Mouse (Mus musculus) MEL (cell line): ENCODE measurements at regions not wholly inside any gene's neighbourhood (a gene's known extent, or its start where the extent isn't known, plus 50 kb on each side); places are given as distances from the start of the nearest gene placed in this dataset.
A peak's percentile ranks its signal among the peaks of the same experiment; 100 is the strongest.
"Not testable (repeated sequence)": the region's sequence is repeated elsewhere in the genome, so short reads cannot be mapped to it uniquely, and the experiment has no call there.

ENCODE experiments used
- DNase-seq: peaks from one replicate; pipeline ENCODE4 v3.0.0; 2011; ENCODE audit warnings: low read depth, low spot score
- H3K27ac ChIP-seq: 2 replicates; pipeline ENCODE4 v1.5.1; 2012; ENCODE audit warnings: low read depth, mild to moderate bottlenecking, control low read depth, low read length, moderate library complexity; ENCODE audit not compliant: control insufficient read depth
- H3K27me3 ChIP-seq, 2 experiments: fragments of 150-350 bp in 1 of 2; sonication (generic) in 1 of 2; 2 replicates each; pipeline ENCODE4 v1.6.1; 2012; ENCODE audit warnings: low read length in 2 of 2, mild to moderate bottlenecking in 2 of 2, improper control_type of control experiment in 1 of 2, moderate library complexity in 1 of 2; ENCODE audit not compliant: insufficient read depth in 2 of 2, control insufficient read depth in 1 of 2
- H3K36me3 ChIP-seq, 2 experiments: 2 replicates each; pipeline ENCODE4 v1.6.1; 2012 to 2014; ENCODE audit warnings: low read length in 2 of 2, improper control_type of control experiment in 1 of 2, inconsistent platforms in 1 of 2, mild to moderate bottlenecking in 1 of 2; ENCODE audit not compliant: insufficient read depth in 2 of 2, control insufficient read depth in 1 of 2
- H3K4me1 ChIP-seq, 2 experiments: fragments of 150-350 bp in 1 of 2; sonication (generic) in 1 of 2; 2 replicates each; pipeline ENCODE4 v1.6.1; 2012; ENCODE audit warnings: low read length in 2 of 2, improper control_type of control experiment in 1 of 2, mild to moderate bottlenecking in 1 of 2; ENCODE audit not compliant: insufficient read depth in 2 of 2, control insufficient read depth in 1 of 2
- H3K4me3 ChIP-seq, 2 experiments: fragments of 150-350 bp in 1 of 2; sonication (generic) in 1 of 2; 2 replicates each; pipeline ENCODE4 v1.5.1; 2012; ENCODE audit warnings: low read depth in 2 of 2, low read length in 2 of 2, mild to moderate bottlenecking in 2 of 2, moderate library complexity in 2 of 2, control low read depth in 1 of 2, improper control_type of control experiment in 1 of 2; ENCODE audit not compliant: control insufficient read depth in 1 of 2, insufficient read depth in 1 of 2
- H3K79me2 ChIP-seq: 2 replicates; pipeline ENCODE4 v1.6.1; 2012; ENCODE audit warnings: mild to moderate bottlenecking, low read length, moderate library complexity; ENCODE audit not compliant: control insufficient read depth, poor library complexity, insufficient read depth
- H3K9ac ChIP-seq: 2 replicates; pipeline ENCODE4 v1.6.1; 2012; ENCODE audit warnings: low read depth, mild to moderate bottlenecking, control low read depth, low read length, moderate library complexity; ENCODE audit not compliant: control insufficient read depth, poor library complexity, severe bottlenecking
- H3K9me3 ChIP-seq: fragments of 150-350 bp; sonication (generic); replicated peaks from 2 replicates; pipeline ENCODE4 v1.6.1; 2012; ENCODE audit warnings: mild to moderate bottlenecking, low read length, improper control_type of control experiment, moderate library complexity; ENCODE audit not compliant: insufficient read depth
- CTCF ChIP-seq, 3 experiments: IDR thresholded peaks in 2 of 3; conservative IDR thresholded peaks in 1 of 3; 2 replicates each; pipeline ENCODE4 v1.5.1; 2011 to 2012; ENCODE audit warnings: low read length in 3 of 3, low read depth in 2 of 3, mild to moderate bottlenecking in 2 of 3, improper control_type of control experiment in 1 of 3, inconsistent platforms in 1 of 3, mixed read lengths in 1 of 3, moderate library complexity in 1 of 3; ENCODE audit not compliant: control insufficient read depth in 1 of 3, insufficient read depth in 1 of 3, poor library complexity in 1 of 3, severe bottlenecking in 1 of 3
- MAZ ChIP-seq: IDR thresholded peaks from 2 replicates; pipeline ENCODE4 v1.6.1; 2012; ENCODE audit warnings: low read depth, mild to moderate bottlenecking, inconsistent platforms, low read length, improper control_type of control experiment
- RAD21 ChIP-seq: IDR thresholded peaks from 2 replicates; pipeline ENCODE4 v1.6.1; 2011; ENCODE audit warnings: mild to moderate bottlenecking, low read depth, low read length, improper control_type of control experiment
- SMC3 ChIP-seq: IDR thresholded peaks from 2 replicates; pipeline ENCODE4 v1.6.1; 2011; ENCODE audit warnings: low read depth, low read length, improper control_type of control experiment
- ZC3H11A ChIP-seq: IDR thresholded peaks from 2 replicates; pipeline ENCODE4 v1.6.1; 2012; ENCODE audit warnings: low read depth, mild to moderate bottlenecking, inconsistent platforms, low read length, improper control_type of control experiment

DNA sequence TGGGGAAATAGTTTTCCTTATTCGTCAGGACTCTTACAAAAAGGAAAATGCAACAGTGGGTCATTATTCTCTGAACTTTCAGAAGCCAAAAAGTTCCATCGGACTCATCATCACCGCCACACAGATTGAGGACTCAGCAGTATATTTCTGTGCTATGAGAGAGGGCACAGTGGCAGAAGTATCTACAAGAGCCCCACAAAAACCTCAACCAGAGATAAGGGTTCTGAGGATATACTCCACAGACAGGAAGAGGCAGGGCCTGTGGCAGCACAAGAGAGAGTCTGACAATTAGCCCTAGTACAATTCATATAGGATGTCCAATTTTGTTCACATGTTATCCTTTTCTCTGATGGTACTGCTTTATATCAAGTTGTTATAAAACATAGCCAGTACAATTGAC is 855.9 kb upstream of the Olfr1507 start:
- not testable (repeated sequence) for H3K4me1 ChIP-seq, H3K4me3 ChIP-seq, H3K79me2 ChIP-seq, H3K36me3 ChIP-seq, H3K9ac ChIP-seq, H3K27me3 ChIP-seq, H3K9me3 ChIP-seq, H3K27ac ChIP-seq, DNase-seq

DNA sequence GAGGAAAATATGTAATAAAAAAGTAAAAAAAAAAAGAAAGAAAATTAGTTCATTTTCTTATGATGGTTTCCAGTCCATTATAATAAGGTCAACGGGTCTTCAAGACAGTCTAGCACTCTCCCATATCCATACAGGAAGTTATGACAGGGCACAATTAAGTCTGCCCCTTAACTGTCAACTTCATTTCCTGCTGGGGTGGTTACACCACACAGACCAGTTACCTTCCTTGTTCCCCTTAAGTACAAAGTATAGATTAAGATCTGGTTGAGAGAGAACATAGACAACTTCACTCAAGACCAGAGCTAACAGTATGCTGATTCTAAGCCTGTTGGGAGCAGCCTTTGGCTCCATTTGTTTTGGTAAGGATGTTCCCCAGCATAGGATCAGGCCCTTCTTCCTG is 855.2 kb upstream of the Olfr1507 start:
- not testable (repeated sequence) for H3K4me1 ChIP-seq, H3K4me3 ChIP-seq, H3K9ac ChIP-seq, H3K9me3 ChIP-seq, H3K36me3 ChIP-seq, H3K27me3 ChIP-seq, H3K79me2 ChIP-seq, DNase-seq, H3K27ac ChIP-seq

DNA sequence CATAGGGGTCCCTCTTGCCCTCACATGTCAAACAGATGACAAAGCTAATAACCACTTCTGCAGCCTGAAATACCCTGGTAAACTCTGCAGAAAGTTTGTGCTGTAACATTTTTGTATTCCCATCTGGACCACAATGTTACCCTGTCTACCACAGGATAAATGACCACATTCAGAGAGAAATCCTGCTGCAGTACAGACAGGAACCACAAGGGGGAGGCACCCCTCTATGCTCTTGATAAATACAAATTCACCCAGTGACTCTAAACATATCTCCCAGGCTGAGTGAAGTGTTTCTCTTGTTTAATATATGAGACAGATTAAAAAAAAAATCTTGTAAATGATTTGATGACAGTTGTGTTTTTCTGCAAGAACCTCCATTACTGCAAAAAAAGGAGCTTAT is 853.6 kb upstream of the Olfr1507 start:
- H3K27ac ChIP-seq, H3K79me2 ChIP-seq, H3K4me1 ChIP-seq, H3K9me3 ChIP-seq, H3K9ac ChIP-seq, H3K36me3 ChIP-seq, H3K27me3 ChIP-seq, DNase-seq, H3K4me3 ChIP-seq: not testable (repeated sequence)

DNA sequence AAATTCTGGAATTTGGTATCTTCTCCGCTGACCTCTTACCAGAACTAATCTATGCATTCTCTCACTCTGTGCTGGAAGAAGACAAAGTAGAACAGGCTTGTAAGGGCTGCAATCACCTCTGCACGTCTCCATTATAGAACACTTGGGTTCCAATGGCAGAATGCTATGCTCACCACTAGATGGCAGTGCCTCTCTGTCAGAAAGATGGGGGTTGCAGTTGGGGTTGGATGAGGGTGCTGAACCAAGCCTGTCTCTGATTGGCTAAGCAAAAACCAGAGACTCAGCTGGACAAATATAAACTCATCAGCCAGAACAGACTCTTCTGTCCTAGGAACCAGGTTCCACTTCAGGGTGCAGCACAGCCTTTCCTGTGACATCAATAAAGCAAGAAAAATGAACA is 850.0 kb upstream of the Olfr1507 start:
- not testable (repeated sequence) for H3K36me3 ChIP-seq

DNA sequence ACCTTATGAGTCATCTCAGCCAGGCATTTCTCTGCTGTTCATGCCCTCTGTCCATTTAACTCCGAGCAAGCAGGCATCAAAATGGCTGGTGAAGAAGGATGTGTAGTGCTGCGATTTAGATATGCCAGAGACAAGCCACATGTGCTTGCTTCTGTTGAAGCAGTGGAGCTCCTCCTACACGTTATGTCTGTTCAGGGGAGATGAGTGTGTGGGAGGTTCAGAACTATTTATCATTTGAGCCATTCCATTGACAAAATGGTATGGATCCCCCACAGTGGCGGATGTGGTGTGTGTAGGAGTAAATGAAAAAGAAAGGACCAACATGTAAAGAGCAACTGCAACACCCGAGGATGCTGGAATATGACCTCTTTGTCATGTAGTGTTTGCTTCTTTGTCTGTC is 848.3 kb upstream of the Olfr1507 start:
- H3K27ac ChIP-seq, H3K9me3 ChIP-seq, H3K9ac ChIP-seq, DNase-seq, H3K79me2 ChIP-seq, H3K36me3 ChIP-seq, H3K27me3 ChIP-seq, H3K4me1 ChIP-seq, H3K4me3 ChIP-seq: not testable (repeated sequence)

More for the DNA sequence above, 850.0 kb upstream of the Olfr1507 start:
- not testable (repeated sequence) for H3K79me2 ChIP-seq, H3K9ac ChIP-seq, H3K27me3 ChIP-seq, H3K27ac ChIP-seq, H3K4me3 ChIP-seq, H3K4me1 ChIP-seq, H3K9me3 ChIP-seq
- TF ChIP-seq RAD21, result peak; percentile 54
- 0 out of 2 replicates have a peak, but pooled peaks have one; percentile 21 for TF ChIP-seq MAZ
- peak; percentile 33; the same call in 1 of the 2 replicates for TF ChIP-seq ZC3H11A
- TF ChIP-seq SMC3, result peak; percentile 56
- peak; percentile 38 to 51 (median 49) for TF ChIP-seq CTCF (IDR thresholded peaks at IDR 0.05 in 2 of 3, conservative IDR thresholded peaks at IDR 0.05 in 1 of 3; ENCODE audit: control insufficient read depth in 1 of 3, insufficient read depth in 1 of 3, low read depth in 2 of 3, low read length in 3 of 3, poor library complexity in 1 of 3, severe bottlenecking in 1 of 3)
- DNase-seq, result peak; percentile 87

DNA sequence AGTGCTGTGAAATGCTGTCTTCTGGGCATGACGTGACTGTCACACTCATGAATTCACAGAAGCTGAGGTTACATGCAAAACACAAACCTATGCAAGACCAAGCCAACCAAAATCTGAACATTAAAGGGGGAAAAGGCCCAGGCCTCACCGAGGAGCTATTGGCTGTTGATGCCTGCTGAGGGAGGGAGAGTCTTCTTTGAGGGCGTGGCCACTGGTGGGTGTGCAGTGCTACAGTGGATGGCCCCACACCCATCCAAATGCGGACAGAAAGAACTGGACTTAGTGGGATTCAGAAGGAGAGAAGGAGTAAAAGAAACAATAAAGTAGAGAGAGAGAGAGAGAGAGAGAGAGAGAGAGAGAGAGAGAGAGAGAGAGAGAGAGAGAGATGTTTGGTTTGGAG is 843.6 kb upstream of the Olfr1507 start:
- not testable (repeated sequence) for H3K79me2 ChIP-seq, H3K4me1 ChIP-seq, DNase-seq, H3K9ac ChIP-seq, H3K36me3 ChIP-seq, H3K27ac ChIP-seq, H3K27me3 ChIP-seq, H3K4me3 ChIP-seq, H3K9me3 ChIP-seq

DNA sequence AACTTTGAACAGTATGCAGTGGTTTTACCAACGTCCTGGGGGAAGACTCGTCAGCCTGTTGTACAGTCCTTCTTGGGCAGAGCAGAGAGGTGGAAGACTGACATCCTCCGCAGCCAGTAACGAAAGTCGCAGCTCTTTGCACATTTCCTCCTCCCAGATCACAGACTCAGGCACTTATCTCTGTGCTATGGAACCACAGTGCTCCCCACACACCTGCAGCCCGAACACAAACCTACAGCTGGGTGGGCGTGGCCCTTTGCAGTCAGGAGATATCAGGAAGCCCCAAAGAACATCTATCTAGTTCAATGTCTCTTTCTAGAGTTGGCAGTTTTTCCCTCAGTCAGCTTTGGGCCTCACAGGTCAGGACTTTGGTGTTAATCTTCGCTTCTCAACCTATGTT is 841.9 kb upstream of the Olfr1507 start:
- not testable (repeated sequence) for H3K36me3 ChIP-seq, H3K4me3 ChIP-seq, H3K9ac ChIP-seq, H3K27ac ChIP-seq, H3K9me3 ChIP-seq, DNase-seq, H3K4me1 ChIP-seq, H3K79me2 ChIP-seq, H3K27me3 ChIP-seq
